Mouse (Mus musculus): Measurements from ENCODE around the gene Aacs. TPM values are rescaled to one million over a fixed set of nuclear protein-coding genes. Genes with fewer than 3 reads are reported as not detected.
"Not testable (repeated sequence)": the region's sequence is repeated elsewhere in the genome, so short reads cannot be mapped to it uniquely, and the experiment has no call there.

Gene Aacs
- polyA plus RNA-seq, 1 experiment from 2014 or later = 60.0 TPM

- Histone ChIP-seq H3K9ac (no peak overlapping the region), H3K4me1 (replicated peaks) (peaks cover 29% of the 10 kb centered on the region), H3K36me3 (peaks cover 64% of the 10 kb centered on the region), H3K27ac (no peak overlapping the region), H3K4me2 (no peak overlapping the region), H3K4me3 (no peak overlapping the region), H3K9me3 (no peaks in the 10 kb centered on the region), H3K27me3 (no peaks in the 10 kb centered on the region)
- 95% methylated on average over 4 of the region's 4 CpGs for WGBS
- no peak for ATAC-seq (ENCODE audit: low FRiP score)
Observed at GRCm38 (mm10) chr5:125485031-125485778, 9.6 kb downstream of the Aacs start.

GRCm38 (mm10) chr5:125486088-125486487 lies 10.5 kb downstream of the Aacs start:
- no peak for ATAC-seq (ENCODE audit: low FRiP score)
- WGBS = 94% methylated on average over 1 of the region's 1 CpGs
- peaks cover 65% of the 10 kb centered on the region for H3K36me3 ChIP-seq

GRCm38 (mm10) chr5:125487375-125488115 lies 11.9 kb downstream of the Aacs start:
- Histone ChIP-seq H3K27me3 (no peaks in the 10 kb centered on the region), H3K36me3 (peaks cover 68% of the 10 kb centered on the region), H3K4me3 (no peak overlapping the region), H3K4me2 (no peak overlapping the region), H3K9me3 (no peaks in the 10 kb centered on the region), H3K4me1 (replicated peaks) (peaks cover 21% of the 10 kb centered on the region), H3K9ac (peak overlapping the region; percentile 49), H3K27ac (peak overlapping the region; percentile 77)
- WGBS = 42% methylated on average over 11 of the region's 11 CpGs
- peak; percentile 57; the same call in 1 of the 2 replicates for ATAC-seq (ENCODE audit: low FRiP score)

More at GRCm38 (mm10) chr5:125486088-125486487, 10.5 kb downstream of the Aacs start:
- H3K4me3 ChIP-seq = no peak overlapping the region
- H3K9ac ChIP-seq = no peak overlapping the region
- H3K27me3 ChIP-seq = no peaks in the 10 kb centered on the region
- no peak overlapping the region for H3K27ac ChIP-seq
- no peak overlapping the region for H3K4me2 ChIP-seq
- H3K4me1 ChIP-seq (replicated peaks) = peaks cover 20% of the 10 kb centered on the region
- H3K9me3 ChIP-seq = no peaks in the 10 kb centered on the region

- Histone ChIP-seq H3K36me3 (peaks cover 68% of the 10 kb centered on the region), H3K4me1 (replicated peaks) (peaks cover 24% of the 10 kb centered on the region), H3K9ac (no peak overlapping the region), H3K4me3 (no peak overlapping the region), H3K4me2 (no peak overlapping the region), H3K9me3 (no peaks in the 10 kb centered on the region), H3K27me3 (no peaks in the 10 kb centered on the region), H3K27ac (peak overlapping the region; percentile 77)
- 64% methylated on average over 4 of the region's 4 CpGs for WGBS
- no peak for ATAC-seq (ENCODE audit: low FRiP score)
Observed at GRCm38 (mm10) chr5:125488116-125488455, 12.5 kb downstream of the Aacs start.

- not testable (repeated sequence) for H3K4me2 ChIP-seq; H3K9me3 ChIP-seq; H3K27ac ChIP-seq; ATAC-seq (ENCODE audit: low FRiP score); H3K27me3 ChIP-seq; H3K4me3 ChIP-seq; H3K9ac ChIP-seq
- peaks cover 62% of the 10 kb centered on the region for H3K36me3 ChIP-seq
- peaks cover 24% of the 10 kb centered on the region for H3K4me1 ChIP-seq (replicated peaks)
- whole genome bisulfite sequencing = 90% methylated on average over 5 of the region's 5 CpGs
Observed at GRCm38 (mm10) chr5:125488953-125489352, 13.3 kb downstream of the Aacs start.

- Histone ChIP-seq H3K4me2 (no peak overlapping the region), H3K9ac (no peak overlapping the region), H3K4me1 (replicated peaks) (peaks cover 24% of the 10 kb centered on the region), H3K9me3 (no peaks in the 10 kb centered on the region), H3K36me3 (peaks cover 63% of the 10 kb centered on the region), H3K27me3 (no peaks in the 10 kb centered on the region), H3K27ac (peak overlapping the region; percentile 10; the same call in 1 of the 2 replicates), H3K4me3 (no peak overlapping the region)
- 91% methylated on average over 10 of the region's 10 CpGs for WGBS
- ATAC-seq (ENCODE audit: low FRiP score) = no peak
Observed at GRCm38 (mm10) chr5:125491107-125491506, 15.5 kb downstream of the Aacs start.

- peaks cover 58% of the 10 kb centered on the region for H3K36me3 ChIP-seq
- no peaks in the 10 kb centered on the region for H3K27me3 ChIP-seq
- peaks cover 16% of the 10 kb centered on the region for H3K4me1 ChIP-seq (replicated peaks)
- 61% methylated on average over 17 of the region's 17 CpGs for WGBS
- no peak for ATAC-seq (ENCODE audit: low FRiP score)
- no peak overlapping the region for H3K4me3 ChIP-seq
- H3K27ac ChIP-seq = no peak overlapping the region
- H3K9me3 ChIP-seq = no peaks in the 10 kb centered on the region
- no peak overlapping the region for H3K9ac ChIP-seq
- H3K4me2 ChIP-seq = no peak overlapping the region
Observed at GRCm38 (mm10) chr5:125492379-125493092, 16.9 kb downstream of the Aacs start.

GRCm38 (mm10) chr5:125493093-125493423 lies 17.4 kb downstream of the Aacs start:
- Histone ChIP-seq H3K27me3 (no peaks in the 10 kb centered on the region), H3K9ac (no peak overlapping the region), H3K4me3 (no peak overlapping the region), H3K36me3 (peaks cover 58% of the 10 kb centered on the region), H3K9me3 (no peaks in the 10 kb centered on the region), H3K4me2 (no peak overlapping the region), H3K4me1 (replicated peaks) (peaks cover 16% of the 10 kb centered on the region), H3K27ac (no peak overlapping the region)
- ATAC-seq (ENCODE audit: low FRiP score) = no peak
- 62% methylated on average over 5 of the region's 5 CpGs for WGBS

GRCm38 (mm10) chr5:125495655-125496054 lies 20.0 kb downstream of the Aacs start:
- Histone ChIP-seq H3K27me3 (no peaks in the 10 kb centered on the region), H3K9me3 (no peaks in the 10 kb centered on the region), H3K4me1 (replicated peaks) (peaks cover 13% of the 10 kb centered on the region), H3K4me3 (no peak overlapping the region), H3K4me2 (no peak overlapping the region), H3K9ac (no peak overlapping the region), H3K27ac (no peak overlapping the region), H3K36me3 (peaks cover 52% of the 10 kb centered on the region)
- no peak for ATAC-seq (ENCODE audit: low FRiP score)
- WGBS = 94% methylated on average over 10 of the region's 10 CpGs

GRCm38 (mm10) chr5:125497821-125498600 lies 22.4 kb downstream of the Aacs start:
- Histone ChIP-seq H3K27ac (0 out of 2 replicates have a peak overlapping the region, but pooled peaks have one; percentile 53), H3K4me2 (no peak overlapping the region), H3K4me3 (no peak overlapping the region), H3K4me1 (replicated peaks) (peaks cover 18% of the 10 kb centered on the region), H3K9me3 (no peaks in the 10 kb centered on the region), H3K36me3 (peaks cover 34% of the 10 kb centered on the region), H3K27me3 (no peaks in the 10 kb centered on the region), H3K9ac (peak overlapping the region; percentile 46; the same call in 1 of the 2 replicates)
- ATAC-seq (ENCODE audit: low FRiP score) = peak; percentile 75
- 69% methylated on average over 12 of the region's 12 CpGs for WGBS

- H3K27ac ChIP-seq = no peak overlapping the region
- no peak overlapping the region for H3K4me2 ChIP-seq
- 94% methylated on average over 6 of the region's 6 CpGs for WGBS
- no peak overlapping the region for H3K4me3 ChIP-seq
- ATAC-seq (ENCODE audit: low FRiP score) = no peak
- no peaks in the 10 kb centered on the region for H3K9me3 ChIP-seq
- no peak overlapping the region for H3K9ac ChIP-seq
- H3K4me1 ChIP-seq (replicated peaks) = peaks cover 26% of the 10 kb centered on the region
- H3K27me3 ChIP-seq = no peaks in the 10 kb centered on the region
- H3K36me3 ChIP-seq = peaks cover 36% of the 10 kb centered on the region
Observed at GRCm38 (mm10) chr5:125501505-125501904, 25.9 kb downstream of the Aacs start.

- H3K27ac ChIP-seq = no peak overlapping the region
- WGBS = 28% methylated on average over 3 of the region's 3 CpGs
- H3K4me1 ChIP-seq (replicated peaks) = peaks cover 29% of the 10 kb centered on the region
- no peak overlapping the region for H3K4me3 ChIP-seq
- H3K9ac ChIP-seq = 0 out of 2 replicates have a peak overlapping the region, but pooled peaks have one; percentile 13
- no peaks in the 10 kb centered on the region for H3K9me3 ChIP-seq
- peaks cover 38% of the 10 kb centered on the region for H3K36me3 ChIP-seq
- H3K27me3 ChIP-seq = no peaks in the 10 kb centered on the region
- ATAC-seq (ENCODE audit: low FRiP score) = no peak
- no peak overlapping the region for H3K4me2 ChIP-seq
Observed at GRCm38 (mm10) chr5:125502186-125502585, 26.6 kb downstream of the Aacs start.

All from hindbrain, embryonic 13.5 days (tissue).